Mouse (Mus musculus) left cerebral cortex, postnatal 14 days (tissue): Measurements from ENCODE around the gene Vwa7. TPM values are rescaled to one million over a fixed set of nuclear protein-coding genes. Genes with fewer than 3 reads are reported as not detected.
A peak's percentile ranks its signal among the peaks of the same experiment; 100 is the strongest.
"Not testable (repeated sequence)": the region's sequence is repeated elsewhere in the genome, so short reads cannot be mapped to it uniquely, and the experiment has no call there.

Experiments
- DNase-seq, 2 experiments: peaks; one replicate each; pipeline ENCODE4 v3.0.0; 2021 to 2022; ENCODE audit warnings: low spot score in 2 of 2, mixed read lengths in 1 of 2
- intact Hi-C: fragments of 180-260 bp; cut with DNase I; formaldehyde crosslinking; loops from one replicate; pipeline ENCODE4 v1.15.1; 2025
- long read RNA-seq, 2 experiments: library from polyadenylated mRNA; stranded (forward); transcript quantifications; one replicate each; pipeline ENCODE4 v2.0.0; 2021
- total RNA-seq, 2 experiments: library from RNA; stranded (reverse); gene quantifications; 2 replicates each; pipeline ENCODE4 v1.2.3; 2021

The Vwa7 gene
- total RNA-seq, result under 1 TPM; 0.17 to 0.24 TPM
- long read RNA-seq, experiment 1, result 0 reads
- long read RNA-seq, experiment 2, result 0 reads

- intact Hi-C loops, result no loop called here
- DNase-seq, result no peak
Measured at GRCm38 (mm10) chr17:35016376-35016775, at the start of gene Vwa7. Gene Vwa7, plus strand, starts transcription at chr17:35016579.

DNA sequence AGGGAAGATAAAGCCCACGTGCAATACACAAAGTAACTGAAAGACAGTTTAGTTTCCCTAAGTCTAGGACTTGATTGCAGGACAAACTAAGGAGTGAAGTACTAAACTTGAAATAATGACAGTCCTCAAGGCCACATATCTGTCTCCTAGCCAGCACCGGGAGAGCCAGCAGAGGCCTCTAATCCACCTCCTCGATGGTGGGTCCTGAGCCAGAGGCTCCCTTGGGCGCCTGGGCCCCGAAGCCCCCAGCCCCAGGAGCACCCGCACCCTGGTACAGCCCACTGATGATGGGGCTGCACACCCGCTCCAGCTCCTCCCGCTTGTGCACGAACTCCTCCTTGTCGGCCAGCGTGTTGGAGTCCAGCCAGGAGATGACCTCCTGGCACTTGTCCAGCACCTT is 46.6 kb upstream of the Vwa7 start, which contains the start of gene Gm20481:
Gene Gm20481, plus strand, starts transcription at position 91 of the 400 bp plus-strand sequence.
- intact Hi-C loops, DNase-seq: not testable (repeated sequence)

DNA sequence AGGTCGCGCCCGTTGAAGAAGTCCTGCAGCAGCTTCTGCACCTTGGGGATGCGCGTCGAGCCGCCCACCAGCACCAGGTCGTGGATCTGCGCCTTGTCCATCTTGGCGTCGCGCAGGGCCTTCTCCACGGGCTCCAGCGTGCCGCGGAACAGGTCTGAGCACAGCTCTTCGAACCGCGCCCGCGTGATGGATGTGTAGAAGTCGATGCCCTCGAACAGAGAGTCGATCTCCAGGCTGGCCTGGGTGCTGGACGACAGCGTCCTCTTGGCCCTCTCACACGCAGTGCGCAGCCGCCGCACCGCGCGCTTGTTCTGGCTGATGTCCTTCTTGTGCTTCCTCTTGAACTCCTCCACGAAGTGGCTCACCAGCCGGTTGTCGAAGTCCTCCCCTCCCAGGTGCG is 45.5 kb upstream of the Vwa7 start:
- intact Hi-C loops, DNase-seq: not testable (repeated sequence)

DNA sequence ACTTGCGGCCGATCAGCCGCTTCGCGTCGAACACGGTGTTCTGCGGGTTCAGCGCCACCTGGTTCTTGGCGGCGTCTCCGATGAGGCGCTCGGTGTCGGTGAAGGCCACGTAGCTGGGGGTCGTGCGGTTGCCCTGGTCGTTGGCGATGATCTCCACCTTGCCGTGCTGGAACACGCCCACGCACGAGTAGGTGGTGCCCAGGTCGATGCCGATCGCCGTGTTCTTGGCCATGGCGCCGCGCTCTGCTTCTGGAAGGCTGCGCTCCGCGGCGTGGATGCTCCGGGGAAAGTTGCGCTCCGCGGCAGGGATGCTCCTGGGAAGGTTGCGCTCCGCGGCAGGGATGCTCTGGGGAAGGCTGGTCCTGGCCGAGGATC is 44.7 kb upstream of the Vwa7 start:
- intact Hi-C loops, DNase-seq: not testable (repeated sequence)

- intact Hi-C loops, result not testable (repeated sequence)
- DNase-seq, result peak; percentile 72 to 79
Measured at GRCm38 (mm10) chr17:34972069-34972749, 44.2 kb upstream of the Vwa7 start, which contains the start of the genes Hspa1a and Hspa1l. Gene Hspa1a, minus strand, starts transcription at chr17:34972156. Gene Hspa1l, plus strand, starts transcription at chr17:34972703.

GRCm38 (mm10) chr17:34975581-34976492 is 40.5 kb upstream of the Vwa7 start:
- intact Hi-C loops, result no loop called here
- no peak for DNase-seq

DNA sequence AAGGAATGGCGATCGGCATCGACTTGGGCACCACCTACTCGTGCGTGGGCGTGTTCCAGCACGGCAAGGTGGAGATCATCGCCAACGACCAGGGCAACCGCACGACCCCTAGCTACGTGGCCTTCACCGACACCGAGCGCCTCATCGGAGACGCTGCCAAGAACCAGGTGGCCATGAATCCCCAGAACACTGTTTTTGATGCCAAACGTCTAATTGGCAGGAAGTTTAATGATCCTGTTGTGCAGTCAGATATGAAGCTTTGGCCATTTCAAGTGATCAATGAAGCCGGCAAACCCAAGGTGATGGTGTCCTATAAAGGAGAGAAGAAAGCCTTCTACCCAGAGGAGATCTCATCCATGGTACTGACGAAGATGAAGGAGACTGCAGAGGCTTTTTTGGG is 39.4 kb upstream of the Vwa7 start:
- intact Hi-C loops, result no loop called here
- no peak for DNase-seq

DNA sequence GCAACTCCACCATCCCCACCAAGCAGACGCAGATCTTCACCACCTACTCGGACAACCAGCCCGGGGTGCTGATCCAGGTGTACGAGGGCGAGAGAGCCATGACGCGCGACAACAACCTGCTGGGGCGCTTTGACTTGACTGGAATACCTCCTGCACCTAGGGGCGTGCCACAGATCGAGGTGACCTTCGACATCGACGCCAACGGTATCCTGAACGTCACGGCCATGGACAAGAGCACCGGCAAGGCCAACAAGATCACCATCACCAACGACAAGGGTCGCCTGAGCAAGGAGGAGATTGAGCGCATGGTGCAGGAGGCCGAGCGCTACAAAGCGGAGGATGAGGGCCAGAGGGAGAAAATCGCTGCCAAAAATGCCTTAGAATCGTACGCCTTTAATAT is 38.1 kb upstream of the Vwa7 start:
- intact Hi-C loops, result no loop called here
- DNase-seq, result no peak

DNA sequence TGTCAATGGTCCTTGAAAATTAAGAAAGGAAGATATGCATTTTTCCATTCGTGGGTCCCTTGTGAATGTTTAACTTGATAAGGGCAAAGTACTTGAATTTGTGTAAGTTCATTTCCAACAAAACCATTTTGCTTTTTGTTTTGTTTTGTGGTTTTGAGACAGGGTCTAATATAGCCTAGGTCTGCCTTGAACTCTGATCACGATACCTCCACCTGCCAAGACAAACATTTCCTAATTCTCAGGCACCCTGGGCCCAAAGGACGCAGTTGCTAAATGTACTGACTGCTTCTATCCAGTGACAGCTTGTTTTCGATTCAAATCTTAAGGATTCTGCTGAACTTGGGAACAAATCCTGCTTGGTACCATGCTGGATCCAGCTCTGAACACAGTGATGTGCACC is 36.7 kb upstream of the Vwa7 start:
- DNase-seq, result no peak
- intact Hi-C loops, result loop anchor here (5.0 kb wide), 2 partner anchors 57 to 127 kb away; partner anchors contain the start of genes Nelfe and Skiv2l

GRCm38 (mm10) chr17:34980655-34981054 is 35.7 kb upstream of the Vwa7 start:
- peak in 1 of 2 experiments; percentile 57 for DNase-seq
- intact Hi-C loops, result loop anchor here (5.0 kb wide), 2 partner anchors 58 to 128 kb away; partner anchors contain the start of genes Nelfe and Skiv2l

- intact Hi-C loops, result loop anchor here (2.0 to 5.0 kb wide), 3 partner anchors 29 to 129 kb away; partner anchors contain the start of genes Nelfe and Skiv2l
- peak; percentile 89 to 91 for DNase-seq
Measured at GRCm38 (mm10) chr17:34981690-34982180, 34.6 kb upstream of the Vwa7 start, which contains the start of gene Lsm2. Gene Lsm2, plus strand, starts transcription at chr17:34981862.

DNA sequence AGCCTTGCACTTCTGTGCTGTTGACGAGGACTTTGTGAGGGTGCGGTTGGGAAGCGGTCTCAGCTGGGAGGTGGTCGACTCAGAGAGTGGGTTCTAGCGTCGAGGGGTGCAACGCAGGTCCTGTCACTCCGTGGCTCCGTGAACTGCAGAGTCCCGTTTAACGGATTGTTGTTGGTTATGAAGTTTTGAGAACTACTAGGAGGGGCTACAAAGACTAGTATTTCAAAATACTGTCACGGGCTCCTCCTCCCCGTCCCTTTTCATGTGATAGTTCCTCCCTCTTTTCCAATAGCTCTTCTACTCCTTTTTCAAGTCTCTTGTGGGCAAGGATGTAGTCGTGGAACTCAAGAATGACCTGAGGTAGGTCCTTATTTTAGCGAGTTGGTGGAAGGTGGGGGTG is 34.1 kb upstream of the Vwa7 start:
- intact Hi-C loops, result loop anchor here (2.0 to 5.0 kb wide), 3 partner anchors 30 to 130 kb away; partner anchors contain the start of genes Nelfe and Skiv2l
- DNase-seq, result no peak

DNA sequence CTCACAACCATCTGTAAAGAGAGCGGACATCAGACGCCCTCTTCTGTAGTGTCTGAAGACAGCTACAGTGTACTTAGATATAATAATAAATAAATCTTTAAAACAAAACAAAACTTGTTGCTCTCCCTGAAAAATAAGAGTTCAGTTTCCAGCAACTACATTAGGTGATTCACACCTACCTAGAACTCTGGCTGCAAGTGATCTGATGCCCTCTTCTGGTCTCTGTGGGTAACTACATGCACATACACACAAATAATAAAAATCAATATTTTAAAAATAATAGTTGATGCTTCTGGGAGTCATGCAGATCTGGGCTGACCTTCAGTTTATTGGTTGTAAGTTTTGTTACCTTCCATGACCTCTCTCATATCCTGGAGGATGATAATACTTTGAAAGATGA is 32.2 kb upstream of the Vwa7 start:
- peak in 1 of 2 experiments; percentile 23 for DNase-seq
- intact Hi-C loops, result loop anchor here (5.0 kb wide), 2 partner anchors 62 to 132 kb away; partner anchors contain the start of genes Nelfe and Skiv2l

- intact Hi-C loops, result no loop called here
- DNase-seq, result no peak
Measured at GRCm38 (mm10) chr17:34994751-34995150, 21.6 kb upstream of the Vwa7 start.

- DNase-seq, intact Hi-C loops: not testable (repeated sequence)
Measured at GRCm38 (mm10) chr17:34995192-34995591, 21.2 kb upstream of the Vwa7 start.

DNA sequence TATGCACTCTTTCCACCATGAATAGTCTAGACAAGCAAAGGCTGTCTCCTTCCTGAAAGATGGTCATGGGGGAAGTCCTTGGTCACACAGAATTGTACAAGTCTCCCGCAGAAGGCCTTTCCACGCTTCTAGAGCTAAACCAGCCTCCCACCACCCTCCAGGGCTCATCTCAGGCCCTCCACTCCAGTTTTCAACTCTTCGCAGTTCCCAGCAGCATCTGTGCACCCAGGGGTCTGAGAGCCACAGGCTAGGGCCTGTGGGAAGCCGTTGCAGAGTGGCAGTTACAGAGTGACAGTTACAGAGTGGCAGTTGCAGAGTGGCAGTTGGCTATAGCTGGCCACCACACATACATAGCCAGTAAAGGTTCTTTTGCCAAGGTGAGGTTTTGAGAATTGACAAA is 20.5 kb upstream of the Vwa7 start:
- DNase-seq, intact Hi-C loops: not testable (repeated sequence)

GRCm38 (mm10) chr17:34996411-34997141 is 19.8 kb upstream of the Vwa7 start:
- intact Hi-C loops, result no loop called here
- no peak for DNase-seq

GRCm38 (mm10) chr17:34997142-34997483 is 19.3 kb upstream of the Vwa7 start:
- intact Hi-C loops, result no loop called here
- DNase-seq, result no peak
